Mouse (Mus musculus) embryonic fibroblast, embryonic 13.5 days (primary cell): ENCODE data around the gene Olfr771.

Experiments
- CTCF ChIP-seq: IDR thresholded peaks from 2 replicates; pipeline ENCODE4 v1.5.1; 2011; ENCODE audit warnings: mild to moderate bottlenecking, control low read depth, low read length, moderate library complexity, borderline replicate concordance; ENCODE audit not compliant: insufficient read depth
- POLR2A ChIP-seq: IDR thresholded peaks from 2 replicates; pipeline ENCODE4 v1.6.1; 2011; ENCODE audit warnings: low read depth, mild to moderate bottlenecking, control low read depth, low read length, moderate library complexity

- TF ChIP-seq CTCF (no peak), POLR2A (no peak)
These were observed at the start of gene Olfr771 for GRCm38 (mm10) chr10:129164651-129165050.
